Mouse (Mus musculus) frontal cortex, postnatal 14 days (tissue): Measurements from ENCODE around the gene Gcm2.

Source experiments
- DNase-seq, 2 experiments: peaks; one replicate each; pipeline ENCODE4 v3.0.0; 2022; ENCODE audit warnings: low spot score in 2 of 2

The Gcm2 gene

DNA sequence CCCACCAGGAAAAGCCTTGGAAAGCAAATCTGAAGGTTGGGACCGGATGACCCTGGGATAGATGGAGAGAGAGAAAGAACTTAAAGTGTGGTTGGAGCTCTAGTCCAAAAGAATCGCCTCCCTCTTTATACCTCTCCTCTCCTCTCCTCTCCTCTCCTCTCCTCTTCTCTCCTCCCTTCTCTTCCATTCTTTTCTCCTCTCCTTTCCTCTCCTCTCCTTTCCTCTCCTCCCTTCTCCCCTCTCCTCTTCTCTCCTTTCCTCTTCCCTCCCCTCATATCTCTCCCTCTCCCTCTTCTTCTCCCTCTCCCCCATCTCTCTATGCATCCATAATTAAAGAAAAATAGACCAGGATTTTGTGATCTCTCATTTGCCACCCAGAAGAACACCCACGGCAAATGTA is at the start of gene Gcm2:
TSS of gene Gcm2 (minus strand) at position 101 of the 400 bp plus-strand sequence.
- DNase-seq: no peak

DNA sequence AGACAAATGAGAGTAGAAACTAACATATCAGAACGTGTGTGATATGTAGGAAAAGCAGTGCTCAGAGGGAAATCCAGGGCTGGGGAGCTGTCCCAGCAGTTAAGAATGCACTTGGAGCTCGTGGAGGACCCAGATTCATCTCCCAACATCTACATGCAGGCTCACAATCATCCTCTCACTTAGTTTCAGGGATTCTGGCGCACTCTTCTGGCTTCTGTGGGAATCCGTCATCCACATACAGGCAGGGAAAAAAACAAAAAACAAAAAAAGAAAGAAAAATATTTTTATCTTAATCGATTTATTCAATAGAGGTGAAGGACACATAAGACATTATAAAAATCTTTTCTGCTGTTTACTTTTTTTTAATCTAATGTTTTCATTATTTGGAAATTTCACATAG is 47.6 kb upstream of the Gcm2 start:
- no peak for DNase-seq

DNA sequence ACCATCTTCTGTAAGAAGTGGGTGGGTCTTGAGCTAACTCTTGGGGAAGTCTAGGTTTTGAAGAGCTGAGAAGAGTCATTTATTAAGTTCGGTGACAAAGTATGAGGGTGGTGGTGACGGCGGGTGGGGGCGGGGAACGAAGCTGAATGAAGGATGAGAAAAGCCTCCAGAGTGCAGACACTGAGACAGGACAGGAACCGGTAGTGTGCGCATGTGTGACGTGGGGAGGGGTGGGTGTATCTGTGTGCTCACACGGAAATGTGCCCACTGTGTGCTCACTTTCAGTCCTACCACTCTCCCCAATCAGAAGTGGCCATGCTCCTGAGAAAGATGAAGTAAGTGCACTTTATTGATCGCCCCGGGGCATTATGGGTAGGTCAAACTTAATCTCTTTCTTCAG is 42.3 kb upstream of the Gcm2 start:
- DNase-seq: no peak

DNA sequence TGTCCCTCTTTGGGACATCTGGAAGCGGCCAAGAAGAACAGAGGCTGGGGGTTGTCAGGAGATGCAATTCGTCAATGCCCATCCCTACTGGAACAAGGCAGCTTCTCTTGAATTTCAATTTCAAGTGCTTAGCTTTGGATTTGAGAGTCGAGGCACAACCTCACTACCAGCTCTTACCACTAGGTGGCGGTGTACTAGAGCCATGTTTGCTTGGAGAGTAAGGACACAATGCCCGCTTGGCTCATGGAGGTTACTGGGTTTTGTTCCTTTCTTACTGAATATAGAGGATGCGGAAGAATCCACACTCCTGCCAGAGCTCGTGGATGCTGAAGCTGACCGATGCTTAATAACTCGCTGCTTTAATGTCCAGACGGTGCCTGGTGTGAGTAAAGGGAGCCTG is 35.4 kb upstream of the Gcm2 start:
- peak; percentile 13 to 46 for DNase-seq

DNA sequence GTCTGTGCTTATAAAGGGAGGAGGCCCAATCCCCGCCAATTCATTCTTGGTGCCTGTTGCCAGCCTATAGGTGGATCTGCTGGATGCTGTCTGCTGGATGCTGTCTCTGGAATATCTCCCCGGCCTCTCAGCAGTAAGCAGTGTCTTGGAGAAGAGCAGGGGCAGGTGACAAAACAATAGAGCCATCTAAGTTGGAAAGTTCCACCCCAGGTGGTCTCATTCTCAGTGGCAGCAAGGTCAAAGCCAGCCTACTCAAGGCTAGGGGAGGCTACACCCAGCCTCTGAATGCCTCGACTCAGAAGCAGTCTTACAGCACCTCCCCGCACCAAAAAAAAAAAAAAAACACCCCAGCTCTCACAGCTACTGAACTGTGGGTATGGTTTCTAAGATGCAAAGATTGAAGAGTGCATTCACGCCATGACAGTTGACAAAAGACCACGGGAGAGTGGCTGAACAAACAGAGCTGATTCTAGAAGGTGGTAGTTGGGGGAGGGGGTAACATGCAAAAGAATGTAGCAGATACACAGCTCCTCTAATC is 34.7 kb upstream of the Gcm2 start:
- DNase-seq: no peak

DNA sequence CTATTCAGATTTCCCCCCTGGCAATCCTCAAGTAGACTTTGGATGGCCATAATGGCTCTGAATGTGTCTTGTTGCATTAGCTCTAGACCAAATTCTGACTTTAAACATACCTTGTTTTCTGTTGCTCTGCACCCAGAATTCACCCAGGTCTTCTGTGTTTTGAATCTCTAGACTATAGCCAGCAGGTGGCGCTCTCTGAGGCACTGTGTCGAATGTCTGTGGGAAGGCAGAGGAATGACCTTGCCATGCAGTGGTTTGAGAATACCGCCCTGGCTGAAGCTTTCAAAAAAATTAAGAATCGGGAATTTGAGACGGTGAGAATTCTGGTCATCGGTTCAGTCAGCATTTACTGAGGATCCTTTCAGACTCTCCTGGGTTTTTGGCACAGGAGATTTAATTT is 24.1 kb upstream of the Gcm2 start:
- peak in 1 of 2 experiments; percentile 34 for DNase-seq

DNA sequence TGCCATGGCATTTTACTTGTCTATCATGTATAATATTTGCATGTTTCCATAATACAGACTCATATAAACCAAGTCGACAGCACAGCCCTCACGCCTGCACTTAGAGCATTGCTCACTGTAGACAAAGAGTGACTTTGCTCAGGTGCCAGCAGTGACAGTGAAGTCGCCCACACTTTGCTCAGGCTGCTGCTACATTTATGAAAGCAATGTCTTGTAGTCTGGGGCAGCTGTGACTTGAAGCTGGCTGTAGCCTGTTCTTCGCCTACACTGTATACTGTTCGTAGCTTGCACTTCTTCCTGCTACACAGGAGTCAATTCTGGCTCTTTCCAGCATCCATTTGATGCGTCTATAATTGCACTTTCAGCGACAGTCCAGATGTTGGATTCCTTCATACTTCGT is 18.2 kb upstream of the Gcm2 start:
- DNase-seq: peak; percentile 4 to 8

DNA sequence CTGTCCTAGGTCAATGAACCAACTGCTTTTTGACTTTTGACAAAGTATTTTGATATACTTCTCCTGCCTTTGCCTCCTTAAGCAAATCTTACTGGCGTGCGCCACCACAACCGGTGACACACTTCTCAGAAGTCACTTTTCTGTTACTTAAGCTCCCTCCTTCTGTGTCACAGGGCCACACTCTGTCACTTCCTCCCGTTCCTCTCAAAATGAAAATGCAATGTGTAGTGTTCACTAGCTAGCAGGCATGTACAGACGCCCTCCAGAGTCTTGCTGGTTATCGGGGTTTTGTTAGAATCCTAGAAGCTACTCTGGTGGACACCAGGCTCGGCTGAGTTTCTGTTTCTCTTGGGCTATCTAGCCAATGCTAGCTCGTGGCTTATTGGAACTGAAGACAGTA is 17.5 kb upstream of the Gcm2 start:
- DNase-seq: no peak

DNA sequence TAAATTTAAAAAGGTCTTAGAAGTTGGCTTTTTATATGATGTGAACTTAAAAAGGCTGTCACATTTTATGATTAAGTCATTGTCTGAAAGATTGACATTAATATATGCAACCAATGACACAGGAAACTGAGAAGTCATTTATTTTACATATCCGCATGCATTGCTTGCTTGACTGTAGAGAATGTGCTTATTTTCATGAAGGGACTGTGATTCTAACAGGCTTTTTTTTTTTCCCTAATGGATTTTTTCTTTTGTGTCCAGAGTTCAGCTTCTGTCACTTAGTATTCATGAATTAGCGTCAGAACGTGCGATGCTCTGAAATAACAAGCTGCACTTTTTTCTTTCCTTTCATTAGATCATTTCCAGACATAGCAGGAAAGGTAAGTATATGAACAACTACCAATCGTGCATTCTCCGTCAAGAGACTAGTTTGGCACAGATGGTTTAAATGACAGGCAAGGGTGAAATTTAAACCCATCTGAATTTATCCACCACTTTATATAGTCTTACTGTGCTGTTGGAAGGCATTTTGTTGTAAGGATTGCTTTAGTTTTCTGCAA is 12.9 kb upstream of the Gcm2 start:
- no peak for DNase-seq

DNA sequence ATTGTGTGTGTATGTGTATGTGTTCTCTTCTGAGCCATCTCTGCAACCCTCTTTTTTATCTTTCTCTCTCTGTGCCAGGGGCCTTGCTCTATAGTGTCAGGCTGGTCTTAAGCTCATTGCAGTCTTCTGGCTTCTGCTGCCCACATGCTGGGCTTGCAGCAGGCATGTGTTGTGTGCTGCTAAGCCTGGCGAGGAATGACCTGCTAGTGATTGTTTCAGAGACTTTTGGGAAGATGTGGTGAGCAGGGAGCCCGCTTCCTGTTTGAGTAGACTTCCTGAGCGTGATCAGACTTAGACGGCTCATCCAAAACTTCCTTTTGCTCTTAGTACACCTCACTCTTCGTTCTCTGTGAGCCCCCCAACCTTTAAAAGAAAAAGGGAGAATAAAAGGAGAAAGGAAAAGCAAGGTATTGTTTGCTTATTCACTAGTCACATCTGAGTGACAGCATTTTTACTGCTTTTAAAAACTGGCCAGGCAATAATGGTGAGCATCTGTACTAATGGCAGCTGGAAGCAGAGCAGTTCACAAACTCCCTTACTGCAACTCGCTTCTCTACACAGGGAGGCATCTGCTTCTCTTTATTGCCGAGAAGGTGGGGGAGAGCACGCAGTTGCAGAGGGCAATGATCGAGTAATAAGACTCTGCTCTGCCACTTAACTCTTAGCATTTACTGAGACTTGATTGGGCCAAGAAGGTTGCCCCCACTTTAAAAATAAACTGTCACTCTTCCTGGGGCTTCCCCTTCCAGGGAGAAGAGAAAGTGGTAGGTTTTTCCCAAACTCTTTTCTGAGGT is 8.5 kb upstream of the Gcm2 start:
- DNase-seq: no peak

DNA sequence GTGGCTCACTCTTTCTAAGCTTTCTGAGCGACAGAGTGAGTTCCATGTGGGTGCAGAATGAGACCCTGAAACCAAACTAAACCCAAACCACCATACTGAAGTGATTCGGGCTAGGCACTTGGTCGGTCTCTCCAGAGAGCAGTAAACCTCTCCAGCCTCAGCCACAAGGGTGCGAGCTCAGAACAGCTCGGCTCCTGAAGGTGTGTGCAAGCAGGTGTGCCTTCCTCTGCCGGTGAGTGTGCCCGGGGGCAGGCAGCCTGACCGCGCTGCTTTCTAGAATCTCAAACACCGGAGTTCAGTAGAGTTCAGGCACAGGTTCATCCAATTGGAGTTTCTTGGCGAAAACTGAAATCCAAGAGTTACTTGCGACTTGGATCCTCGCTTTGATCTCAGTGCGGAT is 3.1 kb upstream of the Gcm2 start, which contains the start of gene Sycp2l:
TSS of gene Sycp2l (plus strand) at position 368 of the 400 bp plus-strand sequence.
- no peak for DNase-seq

DNA sequence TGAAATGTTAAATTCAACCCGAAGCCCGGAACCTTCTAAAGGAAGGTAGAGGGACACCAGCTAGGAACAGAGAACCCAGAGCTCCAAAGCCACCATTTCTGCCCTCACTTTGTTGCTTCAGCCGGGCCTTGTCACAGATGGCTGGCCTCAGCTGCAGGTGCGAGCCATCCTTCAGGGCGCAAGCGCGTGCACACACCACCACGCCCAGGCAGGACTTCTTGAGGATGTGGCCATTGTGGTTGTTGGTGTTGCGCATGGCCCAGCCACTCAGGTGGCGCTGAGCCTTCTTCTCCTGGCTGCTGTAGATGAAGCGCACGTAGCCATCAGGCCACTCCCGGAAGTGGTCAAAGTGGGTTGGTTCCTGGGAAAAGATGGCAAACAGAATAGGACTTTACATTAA is 5.3 kb downstream of the Gcm2 start:
- DNase-seq: no peak

DNA sequence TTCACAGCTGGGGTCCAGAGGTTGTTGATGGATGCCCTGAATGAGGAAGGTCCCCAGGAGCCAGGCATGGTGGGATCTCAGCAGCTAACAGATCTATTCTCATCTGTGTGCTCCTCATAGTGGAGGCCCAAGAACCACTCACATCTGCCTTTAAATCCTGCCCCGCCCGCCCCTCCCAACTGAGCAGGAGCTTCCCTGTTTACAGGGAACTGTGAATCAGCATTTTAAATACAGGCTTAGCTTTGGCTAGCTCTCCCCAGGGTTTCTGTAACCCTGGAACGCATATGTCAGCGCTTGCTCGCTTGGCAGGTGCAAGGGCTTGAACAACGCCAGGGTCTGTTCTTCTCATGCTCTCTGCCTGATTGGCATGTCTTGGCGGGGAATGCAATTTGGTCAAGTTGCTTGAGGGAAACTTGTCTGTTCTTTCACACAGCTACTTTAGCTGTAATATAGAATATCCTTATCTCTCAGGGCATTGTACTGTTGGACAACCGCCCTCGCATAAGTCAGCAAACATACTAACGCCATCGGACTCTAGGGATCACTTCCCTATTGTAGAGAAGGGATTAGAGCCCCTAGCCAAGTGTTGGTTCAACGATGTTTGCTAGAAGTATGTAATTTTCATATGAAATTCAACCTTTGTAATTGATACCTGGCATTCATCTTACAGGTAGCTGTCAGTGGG is 6.9 kb downstream of the Gcm2 start:
- no peak for DNase-seq

DNA sequence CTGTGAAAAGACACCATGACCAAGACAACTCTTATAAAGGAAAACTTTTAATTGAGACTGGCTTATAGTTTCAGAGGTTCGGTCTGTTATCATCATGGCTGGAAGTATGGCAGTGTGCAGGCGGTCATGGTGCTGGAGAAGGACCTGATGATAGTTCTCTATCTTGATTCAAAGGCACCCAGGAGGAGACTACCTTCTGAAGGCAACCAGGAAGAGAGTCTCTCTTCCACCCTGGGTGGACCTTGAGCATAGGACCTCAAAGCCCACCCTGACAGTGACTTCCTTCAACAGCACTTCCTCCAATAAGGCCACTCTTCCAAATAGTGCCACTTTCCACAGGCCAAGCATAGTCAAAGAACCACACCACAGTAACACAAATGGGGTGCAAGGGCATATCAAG is 10.8 kb downstream of the Gcm2 start:
- DNase-seq: no peak

DNA sequence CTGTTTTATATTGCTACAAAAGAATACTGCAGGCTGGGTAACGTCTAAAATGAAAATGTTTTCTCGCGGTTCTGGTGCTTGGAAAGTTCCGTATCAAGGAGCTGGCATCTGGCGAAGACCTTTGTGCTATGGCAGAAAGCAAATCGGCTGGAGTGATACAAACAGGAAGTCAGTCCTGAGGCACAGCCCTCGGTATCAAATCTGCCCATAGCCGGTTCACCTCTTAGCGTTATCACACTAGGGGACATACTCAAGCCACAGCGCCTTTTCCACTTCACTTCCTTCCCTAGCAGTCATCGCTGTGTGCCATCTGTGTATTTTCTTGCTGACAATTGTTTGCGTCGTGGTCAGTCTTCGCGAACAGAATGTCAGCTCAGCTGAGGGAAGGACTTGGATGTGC is 12.5 kb downstream of the Gcm2 start:
- no peak for DNase-seq

DNA sequence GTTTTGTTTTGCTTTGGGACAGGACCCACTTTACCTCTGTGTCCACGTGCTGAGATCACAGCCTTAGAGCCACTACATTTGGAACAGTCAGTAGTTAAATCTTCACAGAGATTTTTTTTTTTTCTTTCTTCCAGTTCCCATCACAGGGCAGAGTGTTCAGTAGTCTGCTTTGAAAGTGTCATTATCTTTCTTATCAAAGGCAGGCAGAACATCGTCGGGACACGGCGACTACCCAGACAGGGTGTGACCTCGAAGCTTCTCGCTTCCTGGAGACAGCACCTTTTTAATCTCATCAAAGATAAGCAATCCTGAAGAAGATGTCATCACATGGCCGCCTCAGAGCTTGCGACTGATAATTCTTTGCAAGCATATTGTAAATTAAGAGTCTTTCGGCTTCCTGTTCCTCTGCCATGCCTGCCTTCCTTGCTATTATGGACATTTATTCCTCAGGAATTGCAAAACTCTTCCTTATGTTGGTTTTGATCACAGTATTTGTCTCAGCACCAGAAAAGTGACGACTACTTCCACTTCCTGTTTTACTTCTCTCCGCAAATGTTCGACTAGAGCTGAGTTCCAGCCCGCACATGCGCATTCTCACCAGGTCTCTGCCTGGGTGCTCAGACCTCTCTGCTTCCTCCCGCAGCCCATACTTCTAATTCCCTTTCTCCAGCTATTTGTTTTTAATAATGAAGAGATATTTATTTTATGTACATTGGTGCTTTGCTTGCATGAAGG is 13.3 kb downstream of the Gcm2 start:
- no peak for DNase-seq

DNA sequence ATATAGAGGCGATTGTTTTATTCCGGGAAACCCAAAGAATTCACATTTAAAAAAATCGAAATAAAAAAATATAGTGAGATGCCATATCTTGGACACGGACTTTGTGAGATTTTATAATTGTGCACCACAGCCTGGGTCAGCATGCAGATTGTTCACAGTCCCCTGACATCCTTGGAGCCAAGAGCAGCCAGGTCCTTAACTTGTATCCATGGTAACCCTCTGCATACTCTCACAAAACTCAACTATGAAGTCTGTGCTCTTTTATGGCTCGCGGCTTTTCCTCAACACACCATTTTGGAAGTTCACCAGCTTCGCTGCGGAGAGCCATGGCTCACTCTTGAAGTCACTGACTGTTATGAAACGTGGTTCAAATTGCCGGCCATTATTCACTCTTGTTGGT is 16.7 kb downstream of the Gcm2 start:
- DNase-seq: no peak

DNA sequence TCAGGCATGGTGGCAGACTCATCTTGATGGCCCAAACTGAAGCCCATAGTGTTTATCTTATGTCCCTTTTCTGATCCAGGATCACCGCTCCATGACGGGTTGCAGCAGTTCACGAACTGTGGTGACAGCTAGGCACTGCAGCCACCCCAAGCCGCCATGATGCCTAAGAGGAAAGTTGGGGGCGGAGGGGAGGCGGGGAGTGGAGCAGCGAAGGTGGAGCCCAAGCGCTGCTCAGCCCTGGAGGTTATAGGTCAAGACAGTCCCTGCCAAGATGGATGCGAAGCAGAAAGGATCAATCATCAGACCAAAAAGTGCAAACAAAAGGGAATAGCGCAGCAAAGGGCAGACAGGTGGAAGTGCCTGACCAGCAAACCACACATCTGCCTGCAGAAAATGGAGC is 19.6 kb downstream of the Gcm2 start:
- DNase-seq: no peak

DNA sequence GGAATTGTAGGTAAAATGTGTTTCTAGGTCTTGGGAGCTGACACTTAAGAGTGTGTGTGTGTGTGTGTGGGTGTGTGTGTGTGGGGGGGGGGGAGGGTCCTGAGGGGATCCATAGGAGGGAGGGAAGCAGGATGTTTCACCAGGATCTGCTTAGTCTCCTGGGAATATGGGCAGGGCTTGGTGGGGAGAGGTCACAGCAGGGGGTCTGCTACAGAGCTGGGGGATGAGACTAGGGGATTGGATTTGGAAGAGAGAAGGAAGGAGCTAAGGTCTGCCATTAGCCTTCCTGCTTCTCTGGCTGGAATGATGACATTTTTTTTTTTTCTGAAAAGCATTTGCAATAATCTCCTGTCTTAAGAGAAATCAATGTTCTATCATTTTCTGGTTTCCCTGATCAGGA is 22.1 kb downstream of the Gcm2 start:
- DNase-seq: no peak

DNA sequence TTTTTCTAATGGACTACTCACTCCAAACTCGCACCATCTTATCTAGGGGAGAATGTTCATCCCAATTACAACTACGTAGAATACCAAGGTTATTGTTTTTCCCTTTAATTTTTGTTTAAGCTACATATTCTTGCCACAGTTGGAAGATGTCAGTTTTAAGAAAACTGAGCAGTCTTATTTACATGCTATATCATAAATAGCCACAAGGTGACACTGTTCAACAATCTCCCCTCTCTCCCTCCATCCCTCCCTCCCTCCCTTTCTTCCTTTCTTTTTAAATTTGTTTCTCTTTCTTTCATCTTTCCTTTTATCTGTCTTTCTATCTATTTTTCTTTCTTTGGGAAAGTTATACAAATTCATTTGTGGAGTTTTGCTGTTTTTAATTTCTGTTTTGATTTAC is 25.7 kb downstream of the Gcm2 start:
- DNase-seq: no peak

DNA sequence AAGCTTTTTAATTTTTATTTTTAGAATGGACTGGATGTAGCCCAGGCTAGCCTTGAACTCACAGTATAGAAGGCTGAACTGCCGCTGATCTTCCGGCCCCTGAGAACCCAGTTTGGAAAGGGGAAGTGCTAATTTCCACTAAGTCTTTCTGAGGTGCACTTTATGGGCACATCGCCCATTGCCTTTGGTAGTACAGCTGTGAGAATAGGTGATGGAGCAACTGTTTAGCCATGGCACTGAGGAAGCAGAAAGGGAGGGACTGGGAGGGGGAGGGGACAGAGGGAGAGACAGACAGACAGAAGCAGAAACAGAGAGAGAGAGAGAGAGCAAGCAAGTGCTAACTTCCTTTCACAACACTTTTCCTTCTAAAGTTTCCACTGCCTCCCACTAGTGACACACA is 26.3 kb downstream of the Gcm2 start:
- no peak for DNase-seq

DNA sequence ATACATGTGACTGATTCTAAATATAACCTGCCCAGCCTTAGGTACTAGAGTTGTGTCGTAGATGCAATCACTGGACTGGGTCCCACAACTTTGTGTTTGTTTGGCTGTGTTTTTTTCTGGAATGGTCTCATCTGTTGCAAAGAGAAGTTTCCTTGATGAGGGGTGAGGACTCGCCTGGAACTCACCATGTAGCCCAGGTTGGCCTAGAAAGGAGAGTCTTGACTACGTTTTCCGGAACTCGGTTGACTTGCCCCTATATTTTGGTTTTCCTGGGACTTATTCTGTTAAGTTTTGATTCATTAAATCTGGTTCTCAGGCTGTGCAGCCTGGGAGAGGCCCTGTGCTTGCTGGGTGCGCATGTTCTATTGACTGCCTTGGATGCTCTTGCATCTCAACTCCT is 30.1 kb downstream of the Gcm2 start:
- DNase-seq: no peak
